8 mouse cellular contexts compared by ENCODE assay signal in the genomic region with DNA sequence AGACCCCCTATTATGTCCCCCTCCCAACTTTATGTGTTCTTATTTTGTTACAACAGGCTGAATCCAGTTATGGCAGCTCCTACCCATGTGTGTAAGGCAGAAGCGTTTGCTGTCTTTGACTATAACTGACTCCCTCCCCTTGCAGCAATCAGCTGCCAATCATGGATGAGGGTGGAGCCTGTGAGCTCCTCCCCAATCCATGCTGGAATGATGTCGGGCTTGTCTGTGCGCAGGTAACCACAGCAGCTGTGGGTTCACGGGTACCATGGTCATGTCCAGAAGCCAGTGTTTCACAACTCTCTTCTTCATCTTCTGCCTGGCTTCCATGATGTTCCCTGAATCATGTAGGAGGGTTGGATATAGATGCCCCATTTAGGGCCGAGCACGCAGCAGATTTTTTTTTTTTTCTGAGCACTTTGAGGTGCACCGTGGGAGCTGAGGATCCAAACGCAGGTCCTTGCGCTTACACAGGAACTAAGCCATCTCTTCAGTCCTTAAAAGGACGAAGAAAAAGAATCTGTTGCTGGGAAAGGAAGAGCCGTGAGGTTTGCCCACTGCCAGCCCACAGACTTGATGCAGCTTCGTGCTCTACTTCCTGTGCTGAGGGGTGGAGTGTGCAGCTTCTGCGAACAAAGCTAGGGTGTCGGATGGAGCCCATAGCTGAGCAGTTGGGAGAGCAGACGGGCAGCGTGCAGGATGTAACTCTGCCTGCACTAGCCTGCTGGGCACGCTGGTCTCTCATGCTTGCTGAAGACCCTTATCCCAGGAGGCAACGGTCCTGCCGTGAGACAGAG. TPM values are rescaled to one million over a fixed set of nuclear protein-coding genes. Genes with fewer than 3 reads are reported as not detected.
DNase-seq lines count a peak whose midpoint lies in the region.

No protein-coding gene starts in this region.

- peak; percentile 15 for DNase-seq in adrenal gland, postnatal 14 days
- DNase-seq in adrenal gland, adult 2 months: no peak
- peak; percentile 47 for DNase-seq in retina, postnatal 1 day
- DNase-seq in retina, embryonic 14.5 days (ENCODE audit: low spot score): no peak
- peak; percentile 7 for DNase-seq in lung, postnatal 10 days
- peak; percentile 54 for DNase-seq in splenic B cell, adult 2 months (ENCODE audit: low read depth, low spot score)
- DNase-seq in adrenal gland, postnatal 4 days (ENCODE audit: low spot score in 2 of 2): no peak
- no peak for DNase-seq in gastrocnemius, adult 18-20 months (ENCODE audit: low spot score)

- H3K36me3 ChIP-seq in splenic B cell, adult 2 months (ENCODE audit: control insufficient read depth, insufficient read depth, low read length, poor library complexity, severe bottlenecking): no peaks in the 10 kb centered on the region

- H3K27me3 ChIP-seq in splenic B cell, adult 2 months (ENCODE audit: control insufficient read depth, insufficient read depth, low read length, poor library complexity, severe bottlenecking): no peaks in the 10 kb centered on the region

RNA-seq across cellular contexts. Expression of a gene that starts 43.5 kb away (rescaled TPM):
- total RNA-seq in adrenal gland, postnatal 14 days (2021): 0.63 and 7.8 TPM in 2 replicates
- total RNA-seq in adrenal gland, adult 2 months (2021): under 1 TPM; 0.31 to 0.40 TPM
- 0.62 and 0.63 TPM in 2 replicates for polyA plus RNA-seq in adrenal gland, adult 2 months (2012; rRNA removed)
- under 1 TPM; 0.50 to 0.51 TPM for total RNA-seq in adrenal gland, postnatal 4 days (2021)
- under 1 TPM; 0.43 to 0.55 TPM for total RNA-seq in gastrocnemius, adult 18-20 months (2021)

Comparison
In these comparisons a context has a peak if more than half of its experiments do, and no peak if none do; other contexts are left out.
1. DNase-seq: peak in adrenal gland, postnatal 14 days (single experiment), retina, postnatal 1 day (single experiment), lung, postnatal 10 days (single experiment) and splenic B cell, adult 2 months (single experiment); none in adrenal gland, adult 2 months (single experiment), retina, embryonic 14.5 days (single experiment), adrenal gland, postnatal 4 days (0 of 2) and gastrocnemius, adult 18-20 months (single experiment).